Mouse (Mus musculus) heart, adult 18-20 months (tissue): ENCODE measurements around the gene Tfeb. TPM values are rescaled to one million over a fixed set of nuclear protein-coding genes. Genes with fewer than 3 reads are reported as not detected.

Experiments
- DNase-seq, 2 experiments: peaks; one replicate each; pipeline ENCODE4 v3.0.0; 2021 to 2022; ENCODE audit warnings: mixed read lengths in 1 of 2
- total RNA-seq, 2 experiments: library from RNA; stranded (reverse); gene quantifications; 2 replicates each; pipeline ENCODE4 v1.2.3; 2021

The Tfeb gene
- total RNA-seq, 2 experiments from 2014 or later = 35.0 to 40.0 TPM

DNA sequence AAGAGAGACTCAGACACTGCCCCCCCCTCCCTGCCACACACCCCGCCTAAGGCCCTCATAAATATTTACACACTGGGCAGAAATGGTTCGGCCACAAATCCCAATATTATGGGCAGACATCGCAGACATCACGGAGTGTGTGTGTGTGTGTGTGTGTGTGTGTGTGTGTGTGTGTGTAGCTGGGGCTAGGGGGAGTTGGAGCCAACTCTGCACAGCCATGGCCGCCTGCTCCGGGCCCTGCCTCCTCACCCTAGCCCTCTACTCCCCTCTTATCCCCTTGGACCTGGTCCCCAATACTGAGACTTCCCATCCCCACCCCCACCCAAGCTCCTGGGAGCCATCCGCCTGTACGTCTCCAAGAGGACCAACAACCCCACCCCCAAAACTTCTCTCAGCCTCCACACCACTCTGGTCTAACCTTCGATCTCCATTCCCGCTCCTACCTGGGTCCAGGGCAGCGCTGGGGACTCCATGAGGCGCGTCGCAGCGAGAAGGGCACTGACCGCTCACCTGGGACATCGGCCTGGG, 95.7 kb downstream of the Tfeb start:
- peak in 1 of 2 experiments; percentile 36 for DNase-seq

DNA sequence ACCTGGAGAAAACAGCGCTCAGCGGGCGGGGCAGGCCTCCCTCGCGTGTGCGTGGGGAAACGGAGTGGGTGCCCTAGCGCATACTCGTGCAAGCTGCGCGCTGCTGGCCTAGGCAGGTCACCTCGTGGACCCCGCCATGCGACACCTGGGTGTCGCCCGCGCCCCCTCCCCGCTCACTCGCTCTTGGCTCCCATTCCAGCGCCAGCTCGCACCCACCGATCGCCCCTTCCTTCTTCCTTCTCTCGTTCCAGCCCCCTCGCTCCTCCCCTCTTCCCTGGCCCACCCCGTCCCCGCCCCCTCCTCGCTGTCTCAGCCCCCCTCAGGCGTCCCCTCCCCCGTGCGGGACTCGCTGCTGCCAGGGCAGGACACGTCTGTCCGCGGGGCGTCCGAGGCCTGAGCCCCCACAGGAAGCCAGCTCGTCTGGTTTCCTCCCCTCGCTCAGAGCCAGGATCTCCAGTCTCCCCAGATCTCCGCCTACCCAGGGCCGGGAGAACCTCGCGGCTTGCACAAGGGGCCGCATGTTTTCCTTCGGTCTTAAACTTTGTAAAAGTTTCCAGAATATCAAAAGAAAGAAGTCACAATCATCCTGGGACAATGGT, 96.3 kb downstream of the Tfeb start:
- DNase-seq = peak; percentile 58 to 61

DNA sequence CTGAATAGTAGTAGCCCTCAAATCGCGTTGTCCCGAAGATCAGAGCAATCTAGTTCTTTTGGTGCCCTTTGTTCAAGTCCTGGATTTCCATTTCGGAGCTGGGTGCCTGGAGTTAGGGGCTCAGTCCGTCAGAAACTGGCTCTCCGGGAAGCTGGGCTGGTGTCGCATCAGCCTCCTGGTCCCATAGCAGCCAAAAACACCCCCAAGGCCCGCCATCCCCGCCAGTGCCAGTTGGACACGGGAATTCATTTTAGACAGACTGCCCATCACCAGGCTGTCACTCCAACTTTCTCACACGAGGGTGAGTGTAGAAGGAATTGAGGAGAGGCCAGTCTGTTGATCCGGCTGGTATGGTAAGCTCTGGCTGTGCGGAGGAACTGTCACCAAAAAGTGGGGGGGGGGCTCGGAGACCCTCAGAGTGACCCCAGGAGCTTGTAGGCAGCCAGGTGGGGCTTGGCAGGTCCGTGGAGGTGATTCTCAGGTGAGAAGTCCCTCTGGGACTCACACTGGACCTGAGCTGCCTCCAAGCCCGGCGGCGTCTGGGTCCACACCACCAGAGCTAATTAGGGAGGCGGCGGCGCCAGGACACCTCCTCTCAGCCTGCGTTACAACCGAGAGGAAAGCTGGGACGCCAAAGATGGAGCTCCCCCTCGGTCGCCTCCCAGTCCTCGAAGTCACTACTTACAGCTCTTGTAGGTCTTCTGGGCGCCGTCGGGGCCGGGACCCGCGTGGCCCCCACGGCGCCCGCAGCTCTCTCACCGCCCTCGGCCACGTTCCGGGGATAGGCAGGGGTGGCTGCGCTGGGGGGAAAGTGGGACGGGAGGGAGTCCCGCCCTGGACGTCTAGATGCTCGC, 97.0 kb downstream of the Tfeb start:
- DNase-seq = peak in 1 of 2 experiments; percentile 30

DNA sequence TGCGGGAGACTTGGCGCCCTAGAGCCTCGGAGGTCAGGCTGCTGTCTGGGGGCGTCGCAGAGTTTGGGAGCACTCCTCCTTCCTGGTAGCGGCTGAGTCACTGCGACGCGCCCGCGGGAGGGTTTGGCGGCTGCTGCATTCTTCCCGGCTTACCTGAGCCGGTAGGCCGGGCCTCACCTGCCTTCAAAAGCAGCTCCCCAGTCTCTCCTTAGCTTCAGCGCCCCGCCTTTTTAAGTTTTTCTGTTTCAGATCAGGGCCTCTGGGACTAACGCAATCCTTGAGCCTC, 97.6 kb downstream of the Tfeb start, which contains the start of gene Mdfi:
Gene Mdfi (minus strand): TSS at position 210 of the 286 bp plus-strand sequence.
- DNase-seq = no peak

DNA sequence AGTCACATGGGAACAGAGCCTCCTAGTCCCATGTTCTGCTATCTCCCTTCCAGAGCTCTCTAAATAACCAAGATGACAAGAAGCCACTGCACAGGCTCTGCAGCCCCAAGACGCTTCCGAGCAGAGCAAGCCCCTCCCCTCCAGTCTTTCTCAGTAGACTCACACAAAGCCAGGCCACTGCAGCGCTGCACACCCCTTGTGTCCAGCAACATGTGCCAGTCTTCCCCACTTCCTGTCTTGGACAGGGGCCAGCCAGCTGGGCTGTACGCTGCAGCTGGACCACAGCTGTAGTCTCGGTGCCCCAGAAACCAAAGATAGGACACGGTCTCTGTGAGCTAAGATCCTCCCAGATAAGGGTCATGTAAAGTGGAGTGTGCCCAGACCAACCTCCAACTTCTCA, 101.0 kb downstream of the Tfeb start:
- no peak for DNase-seq

DNA sequence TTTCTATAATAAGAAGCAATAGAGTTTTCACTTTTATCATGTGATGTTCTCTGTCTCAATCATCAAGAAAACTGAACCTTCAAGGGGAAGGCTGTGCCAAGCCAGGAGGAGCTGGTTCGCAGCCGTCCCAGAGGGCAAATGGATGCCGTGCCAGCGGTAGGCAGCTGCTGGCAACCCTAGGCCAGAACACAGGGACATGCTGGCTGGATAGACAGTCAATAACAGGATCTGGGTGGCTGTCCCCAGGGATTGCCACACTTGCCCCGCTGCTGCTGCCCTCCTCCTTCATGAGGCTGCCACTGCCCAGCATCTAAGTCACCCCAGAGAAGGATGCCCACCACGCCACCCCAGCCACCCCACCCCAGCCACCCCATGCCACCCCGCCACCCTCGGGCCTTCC, 104.7 kb downstream of the Tfeb start:
- no peak for DNase-seq

Other genes starting within 250 kb of the Tfeb start
- gene Taf8, start 234.7 kb upstream of the Tfeb start, total RNA-seq = 10 to 100 TPM; 10.2 to 10.4 TPM
- 10 to 100 TPM; 83.3 to 87.1 TPM for gene Ccnd3, start 232.0 kb upstream of the Tfeb start, total RNA-seq
- gene Bysl, start 125.5 kb upstream of the Tfeb start, total RNA-seq = 10 to 100 TPM; 13.5 to 16.5 TPM
- 10 to 100 TPM; 19.0 to 19.5 TPM for gene Med20, start 125.4 kb upstream of the Tfeb start, total RNA-seq
- 1 to 10 TPM; 1.9 to 3.4 TPM for gene Gm20517, start 125.4 kb upstream of the Tfeb start, total RNA-seq
- gene Usp49, start 106.3 kb upstream of the Tfeb start, total RNA-seq = 1 to 10 TPM; 1.4 to 3.7 TPM
- 100 to 1,000 TPM; 118 to 129 TPM for gene Tomm6, start 48.6 kb upstream of the Tfeb start, total RNA-seq
- 1 to 10 TPM; 4.6 to 5.4 TPM for gene Frs3, start 48.0 kb upstream of the Tfeb start, total RNA-seq
- gene Gm21981, start 42.6 kb upstream of the Tfeb start, total RNA-seq = under 1 TPM; 0.40 to 0.75 TPM
- gene Prickle4, start 42.3 kb upstream of the Tfeb start, total RNA-seq = 1 to 10 TPM; 4.3 to 5.1 TPM
- gene Pgc, start 10.2 kb upstream of the Tfeb start, total RNA-seq = not detected
- gene Mdfi, start 97.7 kb downstream of the Tfeb start, total RNA-seq = 1 to 10 TPM in 1 of 2 experiments, under 1 TPM in 1; 0.40 to 1.3 TPM
- 10 to 100 TPM in 1 of 2 experiments, 1 to 10 TPM in 1; 8.5 to 12.2 TPM for gene Foxp4, start 187.6 kb downstream of the Tfeb start, total RNA-seq